Mouse (Mus musculus) CH12.LX (cell line): Measurements from ENCODE around the gene Rap1b. TPM values are rescaled to one million over a fixed set of nuclear protein-coding genes. Genes with fewer than 3 reads are reported as not detected.

Experiments used
- DNase-seq: peaks from one replicate; pipeline ENCODE4 v3.0.0-alpha.2; 2013; ENCODE audit errors: extremely low read depth
- H3K27ac ChIP-seq: 2 replicates; pipeline ENCODE4 v1.5.1; 2012; ENCODE audit warnings: low read depth, mild to moderate bottlenecking, control low read depth, moderate library complexity; ENCODE audit not compliant: insufficient read depth
- H3K27me3 ChIP-seq: replicated peaks from 2 replicates; pipeline ENCODE3; 2012; ENCODE audit warnings: inconsistent platforms
- H3K36me3 ChIP-seq, 2 experiments: replicated peaks in 1 of 2; 2 replicates each; pipeline versions ENCODE3 to v1.6.1; 2012; ENCODE audit warnings: inconsistent platforms in 1 of 2, low read length in 1 of 2, mild to moderate bottlenecking in 1 of 2, mixed read lengths in 1 of 2, moderate library complexity in 1 of 2; ENCODE audit not compliant: control insufficient read depth in 1 of 2, insufficient read depth in 1 of 2
- H3K4me1 ChIP-seq, 2 experiments: 2 replicates each; pipeline ENCODE4 v1.6.1; 2012; ENCODE audit warnings: inconsistent platforms in 1 of 2, moderate library complexity in 1 of 2; ENCODE audit not compliant: insufficient read depth in 2 of 2, control insufficient read depth in 1 of 2
- H3K4me2 ChIP-seq: 2 replicates; pipeline ENCODE4 v1.6.1; 2012; ENCODE audit warnings: low read depth, mild to moderate bottlenecking, control low read depth; ENCODE audit not compliant: poor library complexity, insufficient read depth, severe bottlenecking
- H3K4me3 ChIP-seq, 3 experiments: fragments of 150-350 bp in 1 of 3; sonication (generic) in 1 of 3; replicated peaks in 1 of 3; 2 replicates each; pipeline versions ENCODE3 to v1.5.1; 2011 to 2012; ENCODE audit warnings: low read depth in 2 of 3, low read length in 2 of 3, mild to moderate bottlenecking in 2 of 3, moderate library complexity in 2 of 3, control low read depth in 1 of 3, improper control_type of control experiment in 1 of 3, inconsistent platforms in 1 of 3, mixed read lengths in 1 of 3; ENCODE audit not compliant: poor library complexity in 1 of 3
- H3K79me2 ChIP-seq: replicated peaks from 2 replicates; pipeline ENCODE4 v1.6.1; 2012; ENCODE audit warnings: mild to moderate bottlenecking, moderate library complexity; ENCODE audit not compliant: control insufficient read depth, poor library complexity, insufficient read depth, severe bottlenecking; ENCODE audit errors: extremely low read depth
- H3K9ac ChIP-seq: 2 replicates; pipeline ENCODE4 v1.6.1; 2012; ENCODE audit warnings: low read depth, mild to moderate bottlenecking, control low read depth, moderate library complexity; ENCODE audit not compliant: insufficient read depth
- H3K9me3 ChIP-seq: replicated peaks from 2 replicates; pipeline ENCODE3; 2012; ENCODE audit warnings: low read length, inconsistent platforms, mixed read lengths
- BHLHE40 ChIP-seq: IDR thresholded peaks from 2 replicates; pipeline ENCODE4 v1.6.1; 2011; ENCODE audit warnings: mild to moderate bottlenecking, low read depth, low read length, improper control_type of control experiment
- CHD2 ChIP-seq: IDR thresholded peaks from 2 replicates; pipeline ENCODE4 v1.6.1; 2011; ENCODE audit warnings: low read length, improper control_type of control experiment
- CTCF ChIP-seq, 2 experiments: IDR thresholded peaks in 1 of 2; conservative IDR thresholded peaks in 1 of 2; 2 replicates each; pipeline ENCODE4 v1.5.1; 2011 to 2012; ENCODE audit warnings: low read depth in 2 of 2, low read length in 2 of 2, improper control_type of control experiment in 1 of 2, inconsistent platforms in 1 of 2, mild to moderate bottlenecking in 1 of 2, moderate library complexity in 1 of 2
- ELF1 ChIP-seq: IDR thresholded peaks from 2 replicates; pipeline ENCODE4 v1.6.1; 2014; ENCODE audit warnings: low read depth, mild to moderate bottlenecking, inconsistent platforms, low read length, improper control_type of control experiment
- ETS1 ChIP-seq: conservative IDR thresholded peaks from 2 replicates; pipeline ENCODE4 v1.6.1; 2012; ENCODE audit warnings: low read depth, mild to moderate bottlenecking, inconsistent platforms, low read length, improper control_type of control experiment, moderate library complexity
- IRF4 ChIP-seq: IDR thresholded peaks from 2 replicates; pipeline ENCODE4 v1.6.1; 2014; ENCODE audit warnings: low read depth, mild to moderate bottlenecking, inconsistent platforms, low read length, improper control_type of control experiment
- JUN ChIP-seq: IDR thresholded peaks from 2 replicates; pipeline ENCODE4 v1.6.1; 2011; ENCODE audit warnings: low read depth, mild to moderate bottlenecking, low read length, improper control_type of control experiment, moderate library complexity; ENCODE audit not compliant: insufficient read depth
- KAT2A ChIP-seq: IDR thresholded peaks from 2 replicates; pipeline ENCODE4 v1.6.1; 2012; ENCODE audit warnings: low read length, improper control_type of control experiment, inconsistent platforms; ENCODE audit not compliant: insufficient replicate concordance
- MAFK ChIP-seq: IDR thresholded peaks from 2 replicates; pipeline ENCODE4 v1.6.1; 2011; ENCODE audit warnings: low read length, improper control_type of control experiment; ENCODE audit not compliant: insufficient replicate concordance
- MAX ChIP-seq: IDR thresholded peaks from 2 replicates; pipeline ENCODE4 v1.6.1; 2011; ENCODE audit warnings: low read length, improper control_type of control experiment
- MAZ ChIP-seq: IDR thresholded peaks from 2 replicates; pipeline ENCODE4 v1.6.1; 2012; ENCODE audit warnings: low read depth, mild to moderate bottlenecking, inconsistent platforms, low read length, improper control_type of control experiment, moderate library complexity
- MEF2A ChIP-seq: IDR thresholded peaks from 2 replicates; pipeline ENCODE4 v1.6.1; 2014; ENCODE audit warnings: low read depth, mild to moderate bottlenecking, inconsistent platforms, low read length, improper control_type of control experiment, borderline replicate concordance
- MYC ChIP-seq: IDR thresholded peaks from 2 replicates; pipeline ENCODE4 v1.6.1; 2011; ENCODE audit warnings: low read depth, mild to moderate bottlenecking, improper control_type of control experiment, low read length
- NRF1 ChIP-seq: IDR thresholded peaks from 2 replicates; pipeline ENCODE4 v1.6.1; 2014; ENCODE audit warnings: low read depth, mild to moderate bottlenecking, inconsistent platforms, low read length, improper control_type of control experiment, moderate library complexity
- PAX5 ChIP-seq: IDR thresholded peaks from 2 replicates; pipeline ENCODE4 v1.6.1; 2012; ENCODE audit warnings: low read length, inconsistent platforms, mixed read lengths
- POLR2AphosphoS2 ChIP-seq: IDR thresholded peaks from 2 replicates; pipeline ENCODE4 v1.6.1; 2011; ENCODE audit warnings: low read depth, low read length, improper control_type of control experiment
- RAD21 ChIP-seq: IDR thresholded peaks from 2 replicates; pipeline ENCODE4 v1.6.1; 2011; ENCODE audit warnings: low read depth, mild to moderate bottlenecking, low read length, improper control_type of control experiment, moderate library complexity
- RCOR1 ChIP-seq: conservative IDR thresholded peaks from 2 replicates; pipeline ENCODE4 v1.6.1; 2012; ENCODE audit warnings: low read depth, mild to moderate bottlenecking, inconsistent platforms, low read length, improper control_type of control experiment
- SMC3 ChIP-seq: IDR thresholded peaks from 2 replicates; pipeline ENCODE4 v1.6.1; 2011; ENCODE audit warnings: low read depth, low read length, improper control_type of control experiment
- UBTF ChIP-seq: IDR thresholded peaks from 2 replicates; pipeline ENCODE4 v1.6.1; 2012; ENCODE audit warnings: low read depth, mild to moderate bottlenecking, inconsistent platforms, low read length, improper control_type of control experiment, moderate library complexity
- USF1 ChIP-seq: IDR thresholded peaks from 2 replicates; pipeline ENCODE4 v1.6.1; 2014; ENCODE audit warnings: low read depth, mild to moderate bottlenecking, inconsistent platforms, low read length, improper control_type of control experiment
- USF2 ChIP-seq: conservative IDR thresholded peaks from 2 replicates; pipeline ENCODE4 v1.6.1; 2011; ENCODE audit warnings: low read depth, low read length, improper control_type of control experiment
- ZC3H11A ChIP-seq: IDR thresholded peaks from 2 replicates; pipeline ENCODE4 v1.6.1; 2012; ENCODE audit warnings: low read depth, mild to moderate bottlenecking, inconsistent platforms, low read length, improper control_type of control experiment
- ZKSCAN1 ChIP-seq: IDR thresholded peaks from 2 replicates; pipeline ENCODE4 v1.6.1; 2012; ENCODE audit warnings: low read depth, inconsistent platforms, low read length, improper control_type of control experiment, borderline replicate concordance
- dilution Hi-C: fragments of 300-500 bp; cut with MboI; formaldehyde crosslinking; loops from 2 replicates; pipeline ENCODE4 v1.14.3; 2020; ENCODE audit warnings: low sequenced_read_pairs; ENCODE audit not compliant: extremely low pct_unique_long_range_greater_than_20kb, extremely low pct_ligation_motif_present
- in situ Hi-C: fragments of 300-500 bp; cut with MboI; formaldehyde crosslinking; loops from 3 replicates; pipeline ENCODE4 v1.14.3; 2019; ENCODE audit warnings: low sequenced_read_pairs, low pct_ligation_motif_present, low pct_unique_long_range_greater_than_20kb, mixed read lengths
- polyA plus RNA-seq: library from polyadenylated mRNA; unstranded; fragments of >175 nt; gene quantifications from 2 replicates; pipeline ENCODE4 v1.2.1, GENCODE M21; 2012; ENCODE audit warnings: low read depth; ENCODE audit not compliant: insufficient read length
- total RNA-seq, 2 experiments: library from RNA; depleted of rRNA; stranded (reverse); fragments of 300-350 nt in 1 of 2; fragments of >200 nt in 1 of 2; gene quantifications; 2 replicates each; pipeline ENCODE4 v1.2.3; 2012 to 2014

The Rap1b gene
- total and polyA plus RNA-seq, 3 experiments: 37.0 to 214 (median 205) TPM

DNA sequence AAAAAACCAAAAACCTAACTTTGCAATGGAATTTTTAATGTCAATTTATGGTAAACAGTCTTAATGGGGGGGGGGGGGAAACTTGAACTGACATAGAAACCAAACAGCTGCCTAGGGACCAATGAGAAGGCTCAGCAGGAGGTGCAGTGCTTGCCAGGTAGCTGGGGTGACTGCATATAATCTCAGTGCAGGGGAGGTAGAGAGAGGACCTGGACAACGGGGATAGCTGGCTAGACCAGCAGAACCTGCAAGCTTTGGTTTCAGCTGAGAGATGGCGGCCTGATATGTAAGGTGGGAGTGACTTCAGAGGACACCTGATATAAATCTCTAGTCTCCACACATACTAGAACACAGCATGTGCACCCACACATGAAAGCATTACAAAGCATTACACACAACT is 33.3 kb downstream of the Rap1b start:
- Histone ChIP-seq H3K27me3 (no peaks in the 10 kb centered on the region), H3K9me3 (no peaks in the 10 kb centered on the region), H3K4me2 (no peak overlapping the region), H3K79me2 (no peaks in the 10 kb centered on the region), H3K27ac (no peak overlapping the region), H3K4me1 (peaks cover 0 to 27% of the 10 kb centered on the region in 2 experiments; a peak in 2 of 4 replicates), H3K36me3 (peaks cover 31 to 71% of the 10 kb centered on the region in 2 experiments), H3K4me3 (no peak overlapping the region)
- no peak for DNase-seq
- in situ Hi-C loops: no loop called here
- dilution Hi-C loops: no loop called here
- no peak for TF ChIP-seq KAT2A
- TF ChIP-seq JUN: no peak
- no peak for TF ChIP-seq IRF4
- no peak for TF ChIP-seq CHD2
- TF ChIP-seq ZC3H11A: no peak
- TF ChIP-seq MAZ: no peak
- no peak for TF ChIP-seq UBTF
- TF ChIP-seq ETS1: no peak
- TF ChIP-seq RCOR1: no peak
- TF ChIP-seq POLR2AphosphoS2: no peak
- no peak for TF ChIP-seq MYC
- TF ChIP-seq USF2: no peak
- TF ChIP-seq, all 38 proteins: peak for 0
- no peak overlapping the region for H3K9ac ChIP-seq

DNA sequence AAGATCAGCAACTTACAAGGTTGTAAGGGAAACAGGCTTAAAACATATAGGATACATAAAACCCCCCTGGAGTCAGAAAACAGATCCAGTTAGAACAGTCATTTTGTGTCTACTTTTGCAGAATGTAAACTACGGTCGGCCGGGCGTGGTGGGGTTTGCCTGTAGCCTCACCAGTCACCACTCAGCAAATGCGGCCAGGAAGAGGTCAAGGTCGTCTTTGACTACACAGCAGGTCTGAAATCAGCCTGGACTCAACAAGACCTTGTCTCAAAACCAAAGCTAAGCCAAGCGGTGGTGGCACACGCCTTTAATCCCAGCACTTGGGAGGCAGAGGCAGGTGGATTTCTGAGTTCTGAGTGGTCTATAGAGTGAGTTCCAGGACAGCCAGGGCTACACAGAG is 34.3 kb downstream of the Rap1b start:
- DNase-seq: no peak
- dilution Hi-C loops (no loop called here), in situ Hi-C loops (no loop called here)
- H3K79me2 ChIP-seq: no peaks in the 10 kb centered on the region
- H3K27me3 ChIP-seq: no peaks in the 10 kb centered on the region
- TF ChIP-seq IRF4 (no peak), ZC3H11A (no peak), RAD21 (no peak), SMC3 (no peak), USF1 (no peak), PAX5 (no peak), POLR2AphosphoS2 (no peak), ZKSCAN1 (no peak), NRF1 (no peak), KAT2A (no peak), ETS1 (no peak), JUN (no peak), MEF2A (no peak), CHD2 (no peak), MAZ (no peak), CTCF (conservative IDR thresholded peaks at IDR 0.05 in 1 of 2, IDR thresholded peaks at IDR 0.05 in 1 of 2; ENCODE audit: low read depth in 2 of 2, low read length in 2 of 2) (no peak), MAFK (no peak), MAX (no peak), BHLHE40 (no peak), ELF1 (no peak)
- TF ChIP-seq, all 38 proteins: peak for 0
- Histone ChIP-seq H3K4me2 (no peak overlapping the region), H3K4me3 (no peak overlapping the region), H3K4me1 (peaks cover 0 to 29% of the 10 kb centered on the region in 2 experiments; a peak in 2 of 4 replicates), H3K9me3 (no peaks in the 10 kb centered on the region), H3K9ac (no peak overlapping the region), H3K27ac (no peak overlapping the region), H3K36me3 (peaks cover 23 to 66% of the 10 kb centered on the region in 2 experiments)
